Mouse (Mus musculus) forebrain, embryonic 13.5 days (tissue): ENCODE measurements around the gene Zfp248. TPM values are rescaled to one million over a fixed set of nuclear protein-coding genes. Genes with fewer than 3 reads are reported as not detected.

Experiments
- ATAC-seq: fragments of 200-750 bp; cut with Nextera tagmentation; 2 replicates; pipeline ENCODE4 v1.8.0; 2017
- H3K27ac ChIP-seq: fragments of 300-500 bp; sonication (generic); 2 replicates; pipeline ENCODE4 v1.5.1; 2015; ENCODE audit warnings: inconsistent platforms, mild to moderate bottlenecking, moderate library complexity
- H3K27me3 ChIP-seq: fragments of 300-500 bp; sonication (generic); 2 replicates; pipeline ENCODE4 v1.6.1; 2015; ENCODE audit warnings: mild to moderate bottlenecking, inconsistent platforms
- H3K36me3 ChIP-seq: fragments of 300-500 bp; sonication (generic); 2 replicates; pipeline ENCODE4 v1.6.1; 2015; ENCODE audit warnings: mild to moderate bottlenecking, inconsistent platforms; ENCODE audit not compliant: poor library complexity, severe bottlenecking
- H3K4me1 ChIP-seq: fragments of 300-500 bp; sonication (generic); 2 replicates; pipeline ENCODE4 v1.6.1; 2015; ENCODE audit warnings: inconsistent platforms
- H3K4me2 ChIP-seq: fragments of 300-500 bp; sonication (generic); 2 replicates; pipeline ENCODE4 v1.6.1; 2015; ENCODE audit warnings: inconsistent platforms, mild to moderate bottlenecking, moderate library complexity
- H3K4me3 ChIP-seq: fragments of 300-500 bp; sonication (generic); 2 replicates; pipeline ENCODE4 v1.5.1; 2015; ENCODE audit warnings: mild to moderate bottlenecking, inconsistent platforms
- H3K9ac ChIP-seq: fragments of 300-500 bp; sonication (generic); 2 replicates; pipeline ENCODE4 v1.6.1; 2015; ENCODE audit warnings: mild to moderate bottlenecking, inconsistent platforms
- H3K9me3 ChIP-seq: fragments of 300-500 bp; sonication (generic); replicated peaks from 2 replicates; pipeline ENCODE4 v1.6.1; 2016; ENCODE audit warnings: inconsistent platforms
- WGBS: fragments of 180-500 bp; shearing (Covaris S2); methylation state at CpG from one replicate; pipeline ENCODE4 v1.1.7; 2015; 5-methylcytosine and 5-hydroxymethylcytosine counted together
- polyA plus RNA-seq: library from polyadenylated mRNA; unstranded; fragments of >200 nt; fragmentation: Nextera tagmentation; extraction: Ambion mirVana; gene quantifications from 2 replicates; pipeline ENCODE4 v1.2.1, GENCODE M21; 2015

The Zfp248 gene
- 10.2 and 10.4 TPM in 2 replicates for polyA plus RNA-seq

DNA sequence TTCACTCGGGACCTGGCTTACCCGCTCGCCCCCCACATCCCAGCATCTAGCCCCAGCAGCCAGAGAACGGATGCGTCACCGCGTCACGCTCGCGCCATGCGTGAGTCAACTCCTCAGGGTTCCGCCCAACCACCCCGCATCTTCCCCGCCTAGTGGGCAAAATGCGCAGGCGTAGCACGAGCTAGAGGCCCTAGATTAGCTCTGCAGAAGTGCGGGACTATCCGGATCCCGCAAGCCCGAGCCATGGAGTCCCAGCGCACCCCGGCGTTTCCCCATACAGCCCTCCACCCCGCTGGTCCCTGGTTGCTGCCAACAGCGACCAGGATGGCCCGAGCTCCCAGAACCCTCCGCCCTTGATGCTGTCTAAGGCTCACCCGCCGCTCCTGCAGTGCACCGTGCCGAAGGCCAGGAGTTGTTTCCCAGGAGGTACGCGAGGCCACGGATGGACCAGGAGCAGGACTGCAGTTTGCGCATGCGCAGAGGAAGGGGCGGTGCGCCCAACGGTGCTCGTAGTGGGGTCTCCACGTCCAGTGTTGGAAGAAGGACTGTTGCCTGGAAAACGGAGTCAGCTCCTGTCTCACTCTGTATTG lies at the start of gene Zfp248:
Zfp248 (minus strand) TSS at position 487 of the 590 bp plus-strand sequence.
- WGBS: under 1% methylated on average over 43 of the region's 43 CpGs
- no peaks in the 10 kb centered on the region for H3K9me3 ChIP-seq
- peaks cover 18% of the 10 kb centered on the region for H3K4me1 ChIP-seq
- peak within 1 kb of the TSS; percentile 77 for H3K9ac ChIP-seq
- H3K36me3 ChIP-seq: peaks cover 5% of the 10 kb centered on the region; the same call in 1 of the 2 replicates
- H3K27me3 ChIP-seq: peaks cover 5% of the 10 kb centered on the region
- H3K4me3 ChIP-seq: peak within 1 kb of the TSS; percentile 60
- peak within 1 kb of the TSS; percentile 96 for H3K27ac ChIP-seq
- ATAC-seq: peak; percentile 98
- peak within 1 kb of the TSS; percentile 65 for H3K4me2 ChIP-seq

DNA sequence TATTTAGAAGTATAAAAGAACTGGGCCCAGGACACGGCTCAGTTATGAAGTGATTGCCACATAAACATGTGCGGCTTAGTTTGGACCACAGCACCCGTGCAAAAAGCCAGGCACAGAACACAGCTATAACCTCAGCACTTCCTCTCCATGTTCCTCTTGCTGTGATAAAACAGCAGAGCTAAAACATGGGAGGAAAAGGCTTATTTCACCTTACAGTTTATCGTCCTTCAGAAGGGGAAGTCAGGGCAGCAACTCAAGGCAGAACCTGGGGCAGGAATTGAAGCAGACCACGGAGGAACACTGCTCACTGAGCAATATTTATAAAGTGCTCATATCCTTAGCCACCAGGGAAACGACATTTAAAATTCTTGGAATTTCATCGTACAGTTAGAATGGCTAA lies 43.7 kb upstream of the Zfp248 start:
- no peak overlapping the region for H3K9ac ChIP-seq
- 90% methylated on average over 7 of the region's 7 CpGs for WGBS
- no peak for ATAC-seq
- H3K4me1 ChIP-seq: no peaks in the 10 kb centered on the region
- H3K27ac ChIP-seq: no peak overlapping the region
- peaks cover 27% of the 10 kb centered on the region for H3K36me3 ChIP-seq
- no peak overlapping the region for H3K4me3 ChIP-seq
- H3K27me3 ChIP-seq: no peaks in the 10 kb centered on the region
- H3K4me2 ChIP-seq: no peak overlapping the region
- H3K9me3 ChIP-seq: no peaks in the 10 kb centered on the region

DNA sequence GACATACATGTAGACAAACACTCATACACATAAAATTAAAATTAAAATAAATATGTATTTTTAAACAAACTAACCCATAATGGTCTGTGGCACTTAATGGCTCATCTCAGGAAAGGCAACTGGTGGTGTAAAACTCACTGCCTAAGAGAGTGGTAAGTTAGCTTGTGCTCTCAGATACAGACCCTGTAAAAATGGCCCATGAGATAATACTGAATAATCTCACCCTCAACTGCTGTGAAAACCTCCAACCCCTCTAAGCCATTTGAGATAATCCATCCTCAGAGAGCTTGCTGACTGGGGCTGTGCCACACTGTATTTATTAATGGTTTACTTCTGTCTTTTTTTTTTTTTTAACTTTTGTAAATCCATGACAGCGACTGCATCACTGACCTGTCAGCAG lies 26.8 kb upstream of the Zfp248 start:
- no peak for ATAC-seq
- Histone ChIP-seq H3K9me3 (no peaks in the 10 kb centered on the region), H3K4me1 (peaks cover 24% of the 10 kb centered on the region), H3K9ac (no peak overlapping the region), H3K27me3 (peaks cover 66% of the 10 kb centered on the region), H3K27ac (no peak overlapping the region), H3K36me3 (no peaks in the 10 kb centered on the region), H3K4me3 (no peak overlapping the region), H3K4me2 (no peak overlapping the region)
- 88% methylated on average over 1 of the region's 1 CpGs for WGBS

DNA sequence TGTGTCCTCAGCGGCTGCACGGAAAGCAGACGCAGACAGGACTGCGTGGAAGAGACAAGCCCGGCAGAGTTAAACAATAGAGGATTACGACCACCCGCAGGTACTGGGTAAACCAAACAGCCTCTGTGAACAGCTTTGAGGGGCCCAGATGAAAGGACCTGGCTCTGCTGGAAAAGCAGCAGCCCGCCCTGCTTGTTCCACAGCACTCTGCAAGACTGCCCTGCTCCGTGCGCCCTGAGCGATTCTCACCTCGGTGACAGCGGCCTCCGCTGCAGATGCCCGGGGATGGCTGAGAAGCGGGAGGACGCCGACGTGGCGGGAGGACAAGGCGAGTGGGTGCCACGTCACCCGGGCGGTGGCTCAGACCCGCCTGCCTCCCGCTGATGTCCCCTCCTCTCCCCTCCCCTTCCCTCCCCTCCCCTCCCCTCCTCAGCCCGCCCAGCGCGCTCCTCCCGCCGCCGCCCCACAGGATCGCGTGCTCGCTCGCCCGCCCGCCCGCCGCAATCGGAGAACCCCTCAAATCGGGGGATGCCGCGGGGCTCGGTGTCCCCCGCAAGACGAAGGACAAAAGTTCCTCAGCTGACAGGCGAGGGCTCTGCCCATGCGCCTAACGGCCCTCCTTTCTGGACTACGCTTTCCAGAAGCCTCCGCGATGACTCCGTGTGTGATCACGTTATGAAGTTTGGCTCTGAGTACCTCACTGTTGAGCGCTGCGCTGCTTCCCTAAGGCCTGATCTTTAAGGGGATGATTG lies 23.8 kb upstream of the Zfp248 start, which contains the start of gene Zfp9:
Zfp9 (minus strand) TSS at position 364 of the 752 bp plus-strand sequence.
- Histone ChIP-seq H3K27ac (peak within 1 kb of the TSS; percentile 69), H3K4me3 (peak within 1 kb of the TSS; percentile 56), H3K4me2 (peak within 1 kb of the TSS; percentile 71), H3K4me1 (peaks cover 30% of the 10 kb centered on the region), H3K9ac (peak within 1 kb of the TSS; percentile 76), H3K27me3 (peaks cover 73% of the 10 kb centered on the region), H3K9me3 (no peaks in the 10 kb centered on the region), H3K36me3 (no peaks in the 10 kb centered on the region)
- ATAC-seq: peak; percentile 89
- under 1% methylated on average over 43 of the region's 57 CpGs for WGBS

DNA sequence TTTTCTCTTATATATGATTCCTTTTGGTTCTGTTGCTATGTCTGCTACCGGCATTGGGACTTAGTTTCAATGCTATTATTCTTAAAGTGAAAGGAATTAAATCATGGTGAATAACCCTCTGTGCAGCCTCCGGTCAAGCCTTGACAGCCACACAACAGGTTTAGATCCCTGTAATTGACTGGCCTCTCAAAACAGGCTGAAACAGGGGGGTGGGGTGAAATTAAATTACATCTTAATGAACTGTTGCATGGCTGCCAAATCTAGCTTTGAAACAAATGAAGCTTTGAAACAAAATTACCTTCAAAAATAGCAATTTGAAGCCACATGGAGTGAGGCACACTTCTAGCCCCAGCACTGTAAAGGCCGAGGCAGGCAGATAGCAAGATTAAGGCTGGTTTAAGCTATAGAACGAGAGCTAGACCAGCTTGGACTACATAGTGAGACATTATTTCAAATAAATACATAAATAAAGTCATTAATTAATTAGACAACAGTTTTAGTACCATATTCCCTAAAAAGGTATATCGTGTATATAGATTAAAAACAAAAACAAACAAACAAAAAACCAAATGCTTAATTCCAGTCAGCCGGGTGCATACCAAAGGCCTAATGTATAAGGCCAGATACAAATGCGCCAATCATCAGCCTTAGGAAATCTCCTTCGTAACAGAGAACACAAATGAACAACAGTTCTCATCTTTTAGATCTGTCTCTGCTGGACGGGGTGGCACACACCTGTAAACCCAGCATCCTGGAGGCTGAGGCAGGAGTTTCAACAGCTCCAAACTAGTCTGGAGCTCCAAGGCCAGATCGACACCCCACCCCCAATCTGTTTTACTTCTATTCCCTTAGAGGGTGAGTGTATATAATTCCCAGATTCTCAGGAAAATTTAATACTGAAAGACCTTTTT lies 22.8 kb upstream of the Zfp248 start:
- Histone ChIP-seq H3K9ac (peak overlapping the region; percentile 76), H3K27me3 (peaks cover 74% of the 10 kb centered on the region), H3K4me1 (peaks cover 30% of the 10 kb centered on the region), H3K4me2 (peak overlapping the region; percentile 71), H3K27ac (no peak overlapping the region; the same call in 1 of the 2 replicates), H3K9me3 (no peaks in the 10 kb centered on the region), H3K4me3 (peak overlapping the region; percentile 56), H3K36me3 (no peaks in the 10 kb centered on the region)
- WGBS: 8% methylated on average over 10 of the region's 10 CpGs
- ATAC-seq: peak; percentile 46

DNA sequence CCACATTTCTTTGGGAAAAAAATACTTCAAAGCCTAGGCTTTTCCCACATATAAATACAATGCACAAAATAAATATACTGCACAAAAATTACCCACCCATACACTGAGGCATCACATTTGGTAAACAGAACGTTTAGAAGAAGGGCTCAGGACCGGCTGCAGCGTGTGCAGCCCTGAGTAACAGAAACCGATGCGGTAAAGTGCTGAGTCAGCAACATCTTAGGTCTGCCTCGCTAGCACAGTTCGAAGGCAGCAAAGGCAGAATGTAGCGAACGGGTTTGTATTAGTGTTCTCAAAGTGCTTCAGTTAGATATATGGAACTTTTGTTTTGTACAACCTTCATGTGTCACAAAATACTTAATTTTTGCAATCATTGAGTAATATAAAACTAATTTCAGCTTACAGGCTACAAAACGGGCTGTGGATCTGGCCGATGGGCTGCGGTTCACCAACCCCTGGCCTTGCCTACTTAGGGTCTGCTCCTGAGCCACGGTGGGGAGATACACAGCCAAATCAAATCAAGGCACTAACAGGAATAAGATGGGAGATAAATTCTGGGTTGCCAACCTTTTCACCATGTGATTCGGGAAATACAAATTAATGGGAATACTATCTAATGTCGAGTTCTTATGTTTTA lies 6.9 kb upstream of the Zfp248 start:
- H3K4me3 ChIP-seq: no peak overlapping the region
- WGBS: 80% methylated on average over 15 of the region's 15 CpGs
- H3K9me3 ChIP-seq: no peaks in the 10 kb centered on the region
- H3K9ac ChIP-seq: no peak overlapping the region
- no peak overlapping the region for H3K27ac ChIP-seq
- no peaks in the 10 kb centered on the region for H3K4me1 ChIP-seq
- H3K27me3 ChIP-seq: peaks cover 21% of the 10 kb centered on the region
- no peak overlapping the region for H3K4me2 ChIP-seq
- no peak for ATAC-seq
- peaks cover 17% of the 10 kb centered on the region for H3K36me3 ChIP-seq

DNA sequence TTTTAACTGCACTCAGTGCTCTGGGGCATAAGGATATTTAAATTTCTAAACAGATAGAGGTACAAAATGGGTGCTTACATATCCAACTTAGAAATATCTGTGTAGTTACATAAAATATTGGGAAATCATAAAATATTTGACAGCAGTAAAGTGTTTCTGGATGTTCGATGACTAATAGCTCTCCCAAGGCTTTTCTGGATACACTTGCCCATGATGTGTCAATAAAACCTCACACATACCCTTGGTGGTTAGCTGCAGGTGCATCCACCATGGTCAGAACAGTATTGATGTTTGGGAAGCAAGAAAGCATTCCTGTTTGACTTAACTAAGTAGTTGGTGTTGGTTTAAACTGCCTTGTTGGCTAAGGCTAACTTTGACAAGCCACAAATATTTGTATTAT lies 2.4 kb upstream of the Zfp248 start:
- Histone ChIP-seq H3K27ac (no peak overlapping the region), H3K4me1 (peaks cover 18% of the 10 kb centered on the region), H3K27me3 (peaks cover 5% of the 10 kb centered on the region), H3K9me3 (no peaks in the 10 kb centered on the region), H3K4me2 (no peak overlapping the region), H3K36me3 (no peaks in the 10 kb centered on the region), H3K4me3 (no peak overlapping the region), H3K9ac (no peak overlapping the region)
- ATAC-seq: no peak
- 92% methylated on average over 1 of the region's 1 CpGs for WGBS

DNA sequence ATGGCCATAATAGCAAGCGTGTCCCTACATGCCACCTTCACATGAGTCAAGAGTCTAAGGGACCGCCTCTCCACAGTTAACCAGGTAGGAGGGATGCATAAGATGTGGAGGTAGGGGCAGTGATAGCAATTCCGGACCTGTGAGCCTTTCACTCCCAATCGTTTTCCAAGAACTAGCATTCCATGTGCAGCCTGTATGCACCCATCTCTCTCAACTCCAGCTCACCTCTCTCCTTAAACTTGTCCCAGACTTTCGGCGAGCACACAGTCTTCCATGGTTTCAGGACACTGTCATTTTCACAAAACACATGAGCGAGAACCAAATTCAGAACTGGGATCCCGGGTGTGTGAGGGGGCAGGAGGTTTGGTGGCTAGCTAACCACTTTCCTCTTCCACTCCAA lies 876 bp downstream of the Zfp248 start:
- H3K27me3 ChIP-seq: peaks cover 5% of the 10 kb centered on the region
- 0 out of 2 replicates have a peak, but pooled peaks have one; percentile 2 for ATAC-seq
- 48% methylated on average over 8 of the region's 8 CpGs for WGBS
- H3K9ac ChIP-seq: peak overlapping the region; percentile 77
- H3K4me1 ChIP-seq: peaks cover 18% of the 10 kb centered on the region
- peak overlapping the region; percentile 65 for H3K4me2 ChIP-seq
- peak overlapping the region; percentile 96; the same call in 1 of the 2 replicates for H3K27ac ChIP-seq
- H3K9me3 ChIP-seq: no peaks in the 10 kb centered on the region
- peaks cover 5% of the 10 kb centered on the region; the same call in 1 of the 2 replicates for H3K36me3 ChIP-seq
- peak overlapping the region; percentile 60 for H3K4me3 ChIP-seq

DNA sequence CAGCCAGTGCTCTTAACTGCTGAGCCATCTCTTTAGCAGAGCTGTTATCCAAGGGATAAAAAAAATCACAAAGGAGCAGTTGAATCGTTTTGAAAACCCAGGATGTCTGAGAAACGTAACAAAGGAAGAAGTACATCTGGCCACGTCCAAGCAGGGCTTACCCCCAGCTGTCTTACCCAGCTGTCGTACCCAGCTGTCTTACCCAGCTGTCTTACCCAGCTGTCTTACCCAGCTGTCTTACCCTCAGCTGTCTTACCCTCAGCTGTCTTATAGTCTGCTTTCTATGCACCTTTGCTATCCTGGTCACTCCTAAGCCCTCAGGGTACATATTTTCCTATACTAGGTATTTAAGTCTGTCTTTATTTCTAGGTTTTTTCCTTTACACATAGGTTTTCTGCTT lies 23.8 kb downstream of the Zfp248 start:
- Histone ChIP-seq H3K4me3 (no peak overlapping the region), H3K9ac (no peak overlapping the region), H3K27me3 (no peaks in the 10 kb centered on the region), H3K4me1 (no peaks in the 10 kb centered on the region), H3K36me3 (peaks cover 53% of the 10 kb centered on the region), H3K27ac (no peak overlapping the region), H3K9me3 (0 out of 2 replicates have a peak, but pooled peaks cover 7% of the 10 kb centered on the region), H3K4me2 (no peak overlapping the region)
- ATAC-seq: no peak
- WGBS: 80% methylated on average over 4 of the region's 4 CpGs

DNA sequence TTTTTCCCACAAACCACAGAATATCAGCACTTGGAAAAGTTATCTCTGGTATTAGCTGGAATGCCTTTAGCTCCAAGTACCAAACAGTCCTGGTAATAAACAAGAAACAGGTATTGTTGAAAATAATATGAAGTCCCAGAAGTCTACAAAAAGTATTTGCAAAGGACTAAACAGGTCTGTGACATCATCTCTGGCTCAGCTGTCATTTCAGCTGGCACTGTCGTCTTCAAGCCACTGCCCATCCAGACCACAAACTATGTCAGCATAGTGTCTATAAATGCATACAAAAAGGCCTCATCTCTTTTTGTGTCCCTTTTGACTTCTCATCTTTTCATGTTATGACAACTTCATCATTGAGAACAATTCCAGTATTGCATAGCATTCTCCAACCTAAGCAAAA lies 28.7 kb downstream of the Zfp248 start:
- Histone ChIP-seq H3K27ac (no peak overlapping the region), H3K27me3 (no peaks in the 10 kb centered on the region), H3K4me1 (no peaks in the 10 kb centered on the region), H3K4me3 (no peak overlapping the region), H3K36me3 (peaks cover 42% of the 10 kb centered on the region), H3K4me2 (no peak overlapping the region), H3K9ac (no peak overlapping the region), H3K9me3 (0 out of 2 replicates have a peak, but pooled peaks cover 7% of the 10 kb centered on the region)
- ATAC-seq: no peak
- 90% methylated on average over 1 of the region's 1 CpGs for WGBS
